Mouse (Mus musculus) small intestine, adult 2 months (tissue): ENCODE measurements at regions not wholly inside any gene's neighbourhood (a gene's known extent, or its start where the extent isn't known, plus 50 kb on each side); places are given as distances from the start of the nearest gene placed in this dataset.

Experiments used
- H3K27ac ChIP-seq: fragments of 200-500 bp; 2 replicates; pipeline ENCODE4 v1.5.1; 2012; ENCODE audit warnings: low read depth, low read length, control low read depth, inconsistent platforms; ENCODE audit not compliant: insufficient read depth
- H3K27me3 ChIP-seq: fragments of 200-500 bp; 2 replicates; pipeline ENCODE4 v1.6.1; 2012; ENCODE audit warnings: mild to moderate bottlenecking, moderate library complexity, low read length, inconsistent platforms; ENCODE audit not compliant: control insufficient read depth, insufficient read depth
- H3K36me3 ChIP-seq: fragments of 200-500 bp; 2 replicates; pipeline ENCODE4 v1.6.1; 2012; ENCODE audit warnings: mild to moderate bottlenecking, low read length, control low read depth, inconsistent platforms; ENCODE audit not compliant: control insufficient read depth, insufficient read depth
- H3K4me1 ChIP-seq: fragments of 200-500 bp; 2 replicates; pipeline ENCODE4 v1.6.1; 2012; ENCODE audit warnings: low read length, inconsistent platforms, mixed read lengths; ENCODE audit not compliant: control insufficient read depth, insufficient read depth, insufficient read length
- H3K4me3 ChIP-seq: fragments of 200-500 bp; 2 replicates; pipeline ENCODE4 v1.5.1; 2012; ENCODE audit warnings: low read depth, mild to moderate bottlenecking, control low read depth, inconsistent platforms, low read length, moderate library complexity
- CTCF ChIP-seq: fragments of 200-500 bp; IDR thresholded peaks from 2 replicates; pipeline ENCODE4 v1.5.1; 2012; ENCODE audit warnings: low read depth, mild to moderate bottlenecking, control low read depth, inconsistent platforms, low read length, moderate library complexity, mixed read lengths; ENCODE audit not compliant: insufficient replicate concordance, insufficient read length; ENCODE audit errors: extremely low read depth
- POLR2A ChIP-seq: fragments of 200-500 bp; IDR thresholded peaks from 2 replicates; pipeline ENCODE4 v1.6.1; 2012; ENCODE audit warnings: low read depth, mild to moderate bottlenecking, control low read depth, inconsistent platforms, low read length, moderate library complexity
- WGBS: fragments of 180-500 bp; shearing (Covaris S2); methylation state at CpG from one replicate; pipeline ENCODE4 v1.1.7; 2018; 5-methylcytosine and 5-hydroxymethylcytosine counted together

GRCm38 (mm10) chr2:167761404-167761936 lies 71.8 kb upstream of the Tmem189 start:
- TF ChIP-seq CTCF (no peak), POLR2A (no peak)
- Histone ChIP-seq H3K4me1 (peaks cover 34% of the 10 kb centered on the region), H3K4me3 (no peak overlapping the region), H3K36me3 (no peaks in the 10 kb centered on the region), H3K27ac (peak overlapping the region; percentile 42; the same call in 1 of the 2 replicates), H3K27me3 (no peaks in the 10 kb centered on the region)
- 84% methylated on average over 17 of the region's 17 CpGs for WGBS

- WGBS = 84% methylated on average over 13 of the region's 13 CpGs
- Histone ChIP-seq H3K36me3 (no peaks in the 10 kb centered on the region), H3K4me1 (peaks cover 34% of the 10 kb centered on the region), H3K4me3 (no peak overlapping the region), H3K27me3 (no peaks in the 10 kb centered on the region), H3K27ac (peak overlapping the region; percentile 42; the same call in 1 of the 2 replicates)
- no peak for TF ChIP-seq CTCF
- no peak for TF ChIP-seq POLR2A
These were observed 71.2 kb upstream of the Tmem189 start for GRCm38 (mm10) chr2:167760681-167761403.

- Histone ChIP-seq H3K4me1 (peaks cover 33% of the 10 kb centered on the region), H3K36me3 (no peaks in the 10 kb centered on the region), H3K4me3 (no peak overlapping the region), H3K27me3 (no peaks in the 10 kb centered on the region), H3K27ac (peak overlapping the region; percentile 26; the same call in 1 of the 2 replicates)
- 70% methylated on average over 9 of the region's 9 CpGs for WGBS
- no peak for TF ChIP-seq POLR2A
These were observed 70.2 kb upstream of the Tmem189 start for GRCm38 (mm10) chr2:167759603-167760390.

- TF ChIP-seq POLR2A (no peak), CTCF (no peak)
- H3K36me3 ChIP-seq = no peaks in the 10 kb centered on the region
- H3K27ac ChIP-seq = no peak overlapping the region
- no peak overlapping the region for H3K4me3 ChIP-seq
- no peaks in the 10 kb centered on the region for H3K27me3 ChIP-seq
- peaks cover 34% of the 10 kb centered on the region for H3K4me1 ChIP-seq
- 56% methylated on average over 12 of the region's 12 CpGs for WGBS
These were observed 67.6 kb upstream of the Tmem189 start for GRCm38 (mm10) chr2:167757157-167757780.

GRCm38 (mm10) chr2:167756721-167757120 lies 67.1 kb upstream of the Tmem189 start:
- Histone ChIP-seq H3K4me1 (peaks cover 34% of the 10 kb centered on the region), H3K4me3 (no peak overlapping the region), H3K27ac (no peak overlapping the region), H3K27me3 (no peaks in the 10 kb centered on the region), H3K36me3 (no peaks in the 10 kb centered on the region)
- TF ChIP-seq POLR2A = no peak
- no peak for TF ChIP-seq CTCF
- WGBS = 94% methylated on average over 12 of the region's 12 CpGs

- Histone ChIP-seq H3K36me3 (no peaks in the 10 kb centered on the region), H3K4me1 (peaks cover 26% of the 10 kb centered on the region), H3K27me3 (no peaks in the 10 kb centered on the region), H3K27ac (no peak overlapping the region), H3K4me3 (no peak overlapping the region)
- TF ChIP-seq CTCF (no peak), POLR2A (no peak)
- 50% methylated on average over 22 of the region's 22 CpGs for WGBS
These were observed 65.4 kb upstream of the Tmem189 start for GRCm38 (mm10) chr2:167754929-167755551.

- no peak overlapping the region for H3K4me3 ChIP-seq
- no peaks in the 10 kb centered on the region for H3K27me3 ChIP-seq
- 64% methylated on average over 9 of the region's 9 CpGs for WGBS
- H3K4me1 ChIP-seq = peaks cover 18% of the 10 kb centered on the region
- no peak overlapping the region for H3K27ac ChIP-seq
- TF ChIP-seq CTCF (no peak), POLR2A (no peak)
- no peaks in the 10 kb centered on the region for H3K36me3 ChIP-seq
These were observed 64.3 kb upstream of the Tmem189 start for GRCm38 (mm10) chr2:167753898-167754297.
